Mouse (Mus musculus): ENCODE data around the gene Rcor2. TPM values are rescaled to one million over a fixed set of nuclear protein-coding genes. Genes with fewer than 3 reads are reported as not detected.
A peak's percentile ranks its signal among the peaks of the same experiment; 100 is the strongest.

Rcor2 gene
- total RNA-seq, 1 experiment from 2014 or later = not detected

- ATAC-seq (replicated peaks; ENCODE audit: insufficient number of reproducible peaks, low FRiP score, low TSS enrichment, poor library complexity, severe bottlenecking) = no peak
These were observed 19.6 kb downstream of the Rcor2 start for GRCm38 (mm10) chr19:7286563-7287315.

DNA sequence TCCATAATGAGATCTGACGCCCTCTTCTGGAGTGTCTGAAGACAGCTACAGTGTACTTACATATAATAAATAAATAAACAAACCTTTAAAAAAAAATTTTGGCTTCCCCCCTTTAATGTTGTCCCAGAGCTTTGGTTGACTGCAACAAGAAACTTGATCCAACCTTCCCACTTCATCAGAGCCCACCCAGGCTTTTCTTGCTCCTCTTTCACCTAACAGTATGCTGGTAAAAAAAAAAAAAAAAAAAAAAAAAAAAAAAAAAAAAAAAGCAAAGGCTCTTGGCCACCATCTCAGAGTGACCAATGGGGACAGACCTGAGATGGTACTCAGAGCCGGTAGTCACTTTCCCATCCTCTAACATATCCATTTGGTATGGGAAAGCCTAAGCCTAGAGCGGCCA lies 21.2 kb downstream of the Rcor2 start:
- no peak for ATAC-seq (replicated peaks; ENCODE audit: insufficient number of reproducible peaks, low FRiP score, low TSS enrichment, poor library complexity, severe bottlenecking)

DNA sequence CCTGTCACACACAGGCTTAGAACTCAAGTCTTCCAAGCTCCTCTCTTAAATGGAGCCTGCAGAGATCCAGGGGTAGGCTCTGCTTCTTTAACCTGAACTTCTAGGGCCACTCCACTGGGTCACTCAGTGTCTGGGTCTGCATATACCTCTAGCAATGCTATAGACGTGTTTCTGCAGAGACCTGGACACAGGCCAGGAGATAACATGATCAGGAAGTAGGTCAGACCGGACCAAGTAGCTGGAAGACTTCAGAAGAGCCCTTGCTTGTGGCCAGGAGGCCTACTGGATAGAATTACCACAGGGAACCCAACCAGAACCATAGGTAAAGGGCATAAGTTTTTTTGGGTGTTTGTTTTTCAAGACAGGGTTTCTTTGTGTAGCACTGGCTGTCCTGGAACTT lies 22.6 kb downstream of the Rcor2 start:
- no peak for ATAC-seq (replicated peaks; ENCODE audit: insufficient number of reproducible peaks, low FRiP score, low TSS enrichment, poor library complexity, severe bottlenecking)

GRCm38 (mm10) chr19:7291958-7292709 lies 25.0 kb downstream of the Rcor2 start:
- no peak for ATAC-seq (replicated peaks; ENCODE audit: insufficient number of reproducible peaks, low FRiP score, low TSS enrichment, poor library complexity, severe bottlenecking)

GRCm38 (mm10) chr19:7294098-7294876 lies 27.2 kb downstream of the Rcor2 start:
- no peak for ATAC-seq (replicated peaks; ENCODE audit: insufficient number of reproducible peaks, low FRiP score, low TSS enrichment, poor library complexity, severe bottlenecking)

- ATAC-seq (replicated peaks; ENCODE audit: insufficient number of reproducible peaks, low FRiP score, low TSS enrichment, poor library complexity, severe bottlenecking) = peak; percentile 54
These were observed 28.0 kb downstream of the Rcor2 start for GRCm38 (mm10) chr19:7295071-7295658.

- no peak for ATAC-seq (replicated peaks; ENCODE audit: insufficient number of reproducible peaks, low FRiP score, low TSS enrichment, poor library complexity, severe bottlenecking)
These were observed 28.8 kb downstream of the Rcor2 start for GRCm38 (mm10) chr19:7295959-7296358.

DNA sequence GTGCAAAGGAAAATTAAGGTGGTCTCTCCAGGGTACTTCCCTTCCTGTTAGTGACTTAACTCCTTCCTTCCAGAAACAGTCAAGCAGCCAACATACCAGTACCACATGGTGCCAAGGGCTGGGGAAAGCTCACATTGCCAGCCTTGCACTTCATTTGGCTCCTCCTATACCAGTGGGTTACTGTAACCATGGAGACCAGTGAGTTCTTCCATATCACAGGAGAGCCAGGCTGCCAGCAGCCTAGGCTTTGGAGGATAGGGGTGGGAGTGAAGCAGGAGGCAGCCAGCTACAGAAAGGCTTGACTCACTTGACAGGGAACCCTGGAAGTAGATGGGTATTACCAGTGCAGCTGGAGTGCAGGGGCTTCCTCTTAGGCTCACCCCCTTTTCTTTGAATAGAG lies 31.9 kb downstream of the Rcor2 start:
- no peak for ATAC-seq (replicated peaks; ENCODE audit: insufficient number of reproducible peaks, low FRiP score, low TSS enrichment, poor library complexity, severe bottlenecking)

GRCm38 (mm10) chr19:7300078-7300477 lies 33.0 kb downstream of the Rcor2 start:
- no peak for ATAC-seq (replicated peaks; ENCODE audit: insufficient number of reproducible peaks, low FRiP score, low TSS enrichment, poor library complexity, severe bottlenecking)

DNA sequence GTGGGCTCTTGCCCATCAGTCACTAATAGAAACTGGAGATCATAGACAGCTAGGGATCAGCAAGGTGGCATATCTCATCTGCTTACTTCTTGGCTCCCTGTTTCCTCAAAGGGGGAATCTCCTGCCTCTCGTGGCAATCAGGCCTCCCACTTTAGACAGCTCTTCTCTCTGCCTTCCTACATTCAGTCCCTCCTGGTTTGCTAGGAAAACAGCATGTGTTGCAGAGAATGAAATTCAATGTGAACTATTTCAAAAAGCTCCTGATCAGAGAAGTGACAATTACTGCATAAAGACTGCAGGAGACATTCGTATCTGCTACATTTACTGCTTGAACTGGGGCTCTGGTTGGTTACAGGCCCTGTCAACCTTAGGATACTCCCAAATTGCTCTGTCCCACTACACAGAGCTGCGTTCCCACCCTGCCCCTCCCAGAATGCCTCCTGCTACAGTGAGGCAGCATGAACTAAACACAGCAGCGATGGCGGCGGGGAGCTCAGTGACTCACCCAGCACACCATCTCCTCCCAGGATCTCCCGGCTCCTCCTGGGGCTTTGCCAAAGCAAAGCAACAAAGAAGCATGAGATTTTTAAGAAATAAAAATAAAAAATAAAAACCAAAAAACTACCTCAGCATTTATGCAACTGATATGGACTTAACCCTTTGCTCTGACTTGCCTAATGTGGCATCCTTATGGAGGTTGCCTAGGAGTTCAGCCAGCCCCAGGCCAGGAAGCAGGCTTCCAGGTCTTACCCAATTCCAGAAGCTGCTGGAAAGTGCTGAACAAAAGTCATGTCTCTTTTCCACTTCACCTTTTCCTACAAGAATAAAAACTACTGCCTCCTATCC lies 34.7 kb downstream of the Rcor2 start:
- no peak for ATAC-seq (replicated peaks; ENCODE audit: insufficient number of reproducible peaks, low FRiP score, low TSS enrichment, poor library complexity, severe bottlenecking)

GRCm38 (mm10) chr19:7302493-7302797 lies 35.3 kb downstream of the Rcor2 start:
- ATAC-seq (replicated peaks; ENCODE audit: insufficient number of reproducible peaks, low FRiP score, low TSS enrichment, poor library complexity, severe bottlenecking) = no peak

DNA sequence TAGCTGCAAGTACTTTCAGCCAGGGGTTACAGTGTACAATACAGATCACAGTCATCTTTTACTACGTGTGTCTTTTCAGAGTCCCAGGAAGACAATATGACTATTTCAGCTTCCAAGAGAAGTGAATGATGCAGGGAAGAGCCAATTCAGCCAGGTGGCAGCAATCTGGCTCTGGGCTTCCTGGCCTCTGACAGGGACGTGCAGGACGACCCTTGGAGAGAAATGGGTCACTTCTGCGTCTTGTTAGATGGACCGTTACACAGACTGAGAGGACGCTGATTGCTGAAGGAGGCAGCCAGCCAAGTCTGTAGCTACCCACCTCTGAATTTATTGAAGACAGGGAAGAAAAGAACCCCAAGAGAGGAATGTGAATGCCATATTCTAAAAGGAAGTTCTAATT lies 36.7 kb downstream of the Rcor2 start:
- ATAC-seq (replicated peaks; ENCODE audit: insufficient number of reproducible peaks, low FRiP score, low TSS enrichment, poor library complexity, severe bottlenecking) = no peak

GRCm38 (mm10) chr19:7304801-7305200 lies 37.7 kb downstream of the Rcor2 start:
- ATAC-seq (replicated peaks; ENCODE audit: insufficient number of reproducible peaks, low FRiP score, low TSS enrichment, poor library complexity, severe bottlenecking) = no peak

- ATAC-seq (replicated peaks; ENCODE audit: insufficient number of reproducible peaks, low FRiP score, low TSS enrichment, poor library complexity, severe bottlenecking) = no peak
These were observed 38.5 kb downstream of the Rcor2 start for GRCm38 (mm10) chr19:7305380-7306310.

GRCm38 (mm10) chr19:7306968-7307367 lies 39.8 kb downstream of the Rcor2 start:
- 0 out of 2 replicates have a peak, but pooled peaks have one; percentile 51 for ATAC-seq (replicated peaks; ENCODE audit: insufficient number of reproducible peaks, low FRiP score, low TSS enrichment, poor library complexity, severe bottlenecking)

GRCm38 (mm10) chr19:7307995-7308770 lies 41.1 kb downstream of the Rcor2 start:
- no peak for ATAC-seq (replicated peaks; ENCODE audit: insufficient number of reproducible peaks, low FRiP score, low TSS enrichment, poor library complexity, severe bottlenecking)
